Mouse (Mus musculus): ENCODE results near the gene Vezf1.
A peak's percentile ranks its signal among the peaks of the same experiment; 100 is the strongest.
"Not testable (repeated sequence)": the region's sequence is repeated elsewhere in the genome, so short reads cannot be mapped to it uniquely, and the experiment has no call there.

Gene Vezf1

GRCm38 (mm10) chr11:88067586-88068410 is at the start of gene Vezf1:
Vezf1 (plus strand) TSS chr11:88068279.
- DNase-seq, result peak; percentile 88

GRCm38 (mm10) chr11:88023933-88024332 is 44.1 kb upstream of the Vezf1 start:
- DNase-seq, result no peak

- DNase-seq, result no peak
Observed at GRCm38 (mm10) chr11:88027391-88028035, 40.6 kb upstream of the Vezf1 start.

GRCm38 (mm10) chr11:88028193-88028684 is 39.8 kb upstream of the Vezf1 start:
- no peak for DNase-seq

GRCm38 (mm10) chr11:88030219-88030618 is 37.9 kb upstream of the Vezf1 start:
- peak; percentile 50 for DNase-seq

- DNase-seq, result no peak
Observed at GRCm38 (mm10) chr11:88030836-88031235, 37.2 kb upstream of the Vezf1 start.

- no peak for DNase-seq
Observed at GRCm38 (mm10) chr11:88031753-88032152, 36.3 kb upstream of the Vezf1 start.

- DNase-seq, result no peak
Observed at GRCm38 (mm10) chr11:88035970-88036369, 32.1 kb upstream of the Vezf1 start.

GRCm38 (mm10) chr11:88036761-88037251 is 31.3 kb upstream of the Vezf1 start:
- DNase-seq, result no peak

- DNase-seq, result no peak
Observed at GRCm38 (mm10) chr11:88037386-88037785, 30.7 kb upstream of the Vezf1 start.

- DNase-seq, result no peak
Observed at GRCm38 (mm10) chr11:88039066-88039465, 29.0 kb upstream of the Vezf1 start.

- DNase-seq, result no peak
Observed at GRCm38 (mm10) chr11:88044314-88044713, 23.8 kb upstream of the Vezf1 start.

- not testable (repeated sequence) for DNase-seq
Observed at GRCm38 (mm10) chr11:88045159-88045558, 22.9 kb upstream of the Vezf1 start.

- no peak for DNase-seq
Observed at GRCm38 (mm10) chr11:88045878-88046277, 22.2 kb upstream of the Vezf1 start.

- DNase-seq, result no peak
Observed at GRCm38 (mm10) chr11:88046323-88046937, 21.6 kb upstream of the Vezf1 start.

- peak; percentile 100 for DNase-seq
Observed at GRCm38 (mm10) chr11:88046944-88047794, 20.9 kb upstream of the Vezf1 start, which contains the start of gene Srsf1. Srsf1 (plus strand) TSS chr11:88047373.

- DNase-seq, result peak; percentile 83
Observed at GRCm38 (mm10) chr11:88047871-88048531, 20.1 kb upstream of the Vezf1 start.

GRCm38 (mm10) chr11:88048961-88049670 is 19.0 kb upstream of the Vezf1 start:
- DNase-seq, result no peak

- DNase-seq, result no peak
Observed at GRCm38 (mm10) chr11:88049732-88050131, 18.3 kb upstream of the Vezf1 start.

GRCm38 (mm10) chr11:88052638-88053037 is 15.4 kb upstream of the Vezf1 start:
- no peak for DNase-seq

- no peak for DNase-seq
Observed at GRCm38 (mm10) chr11:88053821-88054220, 14.3 kb upstream of the Vezf1 start.

Data from kidney, postnatal 14 days (tissue).